Mouse (Mus musculus): ENCODE data around the gene Atp1b3. TPM values are rescaled to one million over a fixed set of nuclear protein-coding genes. Genes with fewer than 3 reads are reported as not detected.

Atp1b3 gene
- polyA plus RNA-seq, 1 experiment from 2014 or later, result 137 TPM

Other genes with a start within 250 kb of the Atp1b3 start
- gene Gk5, start 245.1 kb downstream of the Atp1b3 start, polyA plus RNA-seq (2014; fragmentation: Nextera tagmentation; extraction: Ambion mirVana), result 2.9 and 3.1 TPM in 2 replicates
- gene Tfdp2, start 168.2 kb downstream of the Atp1b3 start, polyA plus RNA-seq (2014; fragmentation: Nextera tagmentation; extraction: Ambion mirVana), result 54.3 and 62.8 TPM in 2 replicates
- gene Rnf7, start 114.2 kb upstream of the Atp1b3 start, polyA plus RNA-seq (2014; fragmentation: Nextera tagmentation; extraction: Ambion mirVana), result 172 and 173 TPM in 2 replicates
- not detected in 2 replicates for gene Gm28729, start 160.8 kb upstream of the Atp1b3 start, polyA plus RNA-seq (2014; fragmentation: Nextera tagmentation; extraction: Ambion mirVana)